12 mouse cellular contexts compared by ENCODE assay signal in genomic region chr1:158489521-158490021, GRCm38 (mm10).
A peak's percentile ranks its signal among the peaks of the same experiment; 100 is the strongest.
DNase-seq lines count a peak whose midpoint lies in the region; ATAC-seq lines count a peak whose summit lies in the region.
"Had no signal": no experiment of that assay in that cellular context is flagged by ENCODE, and none has a peak within 500 bp of the region (broad histone marks: within the 10 kb centered on the region; RNA-seq: fewer than 3 reads in every experiment).

No protein-coding gene starts in this region.

- no peaks in the 10 kb centered on the region for H3K36me3 ChIP-seq in hindbrain, embryonic 11.5 days (ENCODE audit: control insufficient read depth, insufficient read depth, low read length)
- no peaks in the 10 kb centered on the region for H3K36me3 ChIP-seq in heart, embryonic 12.5 days
- H3K36me3 ChIP-seq: limb, embryonic 15.5 days had no signal

- peak overlapping the region; percentile 70 for H3K27ac ChIP-seq in hindbrain, embryonic 11.5 days (ENCODE audit: low read depth, low read length)
- no peak overlapping the region for H3K27ac ChIP-seq in heart, embryonic 12.5 days (ENCODE audit: poor library complexity, severe bottlenecking)
- H3K27ac ChIP-seq: limb, embryonic 15.5 days had no signal

- H3K27me3 ChIP-seq in hindbrain, embryonic 11.5 days (ENCODE audit: control insufficient read depth, insufficient read depth, low read length), result no peaks in the 10 kb centered on the region
- no peaks in the 10 kb centered on the region for H3K27me3 ChIP-seq in heart, embryonic 12.5 days (replicated peaks)
- H3K27me3 ChIP-seq: limb, embryonic 15.5 days had no signal

- no peak overlapping the region for H3K4me2 ChIP-seq in hindbrain, embryonic 11.5 days (replicated peaks; ENCODE audit: low read depth, low read length)
- no peak overlapping the region for H3K4me2 ChIP-seq in heart, embryonic 12.5 days
- H3K4me2 ChIP-seq: limb, embryonic 15.5 days had no signal

- no peak overlapping the region for H3K4me3 ChIP-seq in hindbrain, embryonic 11.5 days (ENCODE audit: low read depth, low read length)
- H3K4me3 ChIP-seq in heart, embryonic 12.5 days, result no peak overlapping the region
- H3K4me3 ChIP-seq: limb, embryonic 15.5 days had no signal

- DNase-seq in cerebellum, postnatal 14 days, result peak; percentile 54 to 55
- no peak for DNase-seq in cerebellum, postnatal 36 days
- DNase-seq in adrenal gland, postnatal 36 days, result peak; percentile 41 to 64
- peak; percentile 48 for DNase-seq in hindbrain, embryonic 11.5 days (ENCODE audit: low spot score)
- peak; percentile 3 for DNase-seq in ovary, postnatal 14 days (ENCODE audit: low spot score)
- no peak for DNase-seq in frontal cortex, postnatal 10 days (ENCODE audit: low spot score in 2 of 2)
- DNase-seq: heart, postnatal 36 days; thymus, adult 2 months had no signal

- peak; percentile 85 for ATAC-seq in hindbrain, embryonic 11.5 days (ENCODE audit: low FRiP score)
- no peak for ATAC-seq in inflammation-experienced regulatory T-cells, adult 6 months
- ATAC-seq in heart, embryonic 12.5 days (ENCODE audit: insufficient number of reproducible peaks, low FRiP score), result no peak
- ATAC-seq: activated CD4-positive, CD25-positive, alpha-beta regulatory T cell, adult 4 months had no signal

- no peaks in the 10 kb centered on the region for H3K9me3 ChIP-seq in hindbrain, embryonic 11.5 days (ENCODE audit: control insufficient read depth, low read length)
- H3K9me3 ChIP-seq in heart, embryonic 12.5 days (replicated peaks), result no peaks in the 10 kb centered on the region
- H3K9me3 ChIP-seq: limb, embryonic 15.5 days had no signal

- 21% methylated on average over 4 of the region's 4 CpGs for WGBS in hindbrain, embryonic 11.5 days
- WGBS in heart, embryonic 12.5 days, result 44% methylated on average over 4 of the region's 4 CpGs

- H3K4me1 ChIP-seq in hindbrain, embryonic 11.5 days (replicated peaks; ENCODE audit: control insufficient read depth, insufficient read depth, low read length), result 0 out of 2 replicates have a peak, but pooled peaks cover 3% of the 10 kb centered on the region
- no peaks in the 10 kb centered on the region for H3K4me1 ChIP-seq in heart, embryonic 12.5 days (replicated peaks)
- H3K4me1 ChIP-seq: limb, embryonic 15.5 days had no signal

- no peak overlapping the region for H3K9ac ChIP-seq in hindbrain, embryonic 11.5 days (ENCODE audit: low read depth, low read length)
- H3K9ac ChIP-seq in heart, embryonic 12.5 days, result no peak overlapping the region
- H3K9ac ChIP-seq: limb, embryonic 15.5 days had no signal

Comparison
In these comparisons a context has a peak if more than half of its experiments do, and no peak if none do; other contexts are left out.
1. DNase-seq: peak in cerebellum, postnatal 14 days (2 of 2), adrenal gland, postnatal 36 days (2 of 2), hindbrain, embryonic 11.5 days (single experiment) and ovary, postnatal 14 days (single experiment); none in cerebellum, postnatal 36 days (0 of 2) and frontal cortex, postnatal 10 days (0 of 2).